Mouse (Mus musculus) G1E (cell line): ENCODE measurements around the gene Cog5.

Experiments
- CTCF ChIP-seq: IDR thresholded peaks from 2 replicates; pipeline ENCODE4 v1.5.1; 2012; ENCODE audit warnings: low read depth, low read length, inconsistent platforms, mixed read lengths
- TAL1 ChIP-seq: conservative IDR thresholded peaks from 2 replicates; pipeline ENCODE4 v1.6.1; 2012; ENCODE audit warnings: low read depth, low read length, inconsistent platforms, mixed read lengths

- TF ChIP-seq TAL1 (no peak), CTCF (no peak)
These were observed 92.6 kb downstream of the Cog5 start for GRCm38 (mm10) chr12:31747301-31747700.
